Mouse (Mus musculus) heart, adult 2 months (tissue): Measurements from ENCODE around the gene Rasgrf1.

Experiments
- EP300 ChIP-seq: fragments of 200-500 bp; IDR thresholded peaks from 2 replicates; pipeline ENCODE4 v1.6.1; 2011; ENCODE audit warnings: low read depth, low read length, control low read depth; ENCODE audit not compliant: insufficient read depth
- POLR2A ChIP-seq: fragments of 200-500 bp; IDR thresholded peaks from 2 replicates; pipeline ENCODE4 v1.6.1; 2011; ENCODE audit warnings: mild to moderate bottlenecking, low read depth, low read length, control low read depth; ENCODE audit not compliant: insufficient read depth

DNA sequence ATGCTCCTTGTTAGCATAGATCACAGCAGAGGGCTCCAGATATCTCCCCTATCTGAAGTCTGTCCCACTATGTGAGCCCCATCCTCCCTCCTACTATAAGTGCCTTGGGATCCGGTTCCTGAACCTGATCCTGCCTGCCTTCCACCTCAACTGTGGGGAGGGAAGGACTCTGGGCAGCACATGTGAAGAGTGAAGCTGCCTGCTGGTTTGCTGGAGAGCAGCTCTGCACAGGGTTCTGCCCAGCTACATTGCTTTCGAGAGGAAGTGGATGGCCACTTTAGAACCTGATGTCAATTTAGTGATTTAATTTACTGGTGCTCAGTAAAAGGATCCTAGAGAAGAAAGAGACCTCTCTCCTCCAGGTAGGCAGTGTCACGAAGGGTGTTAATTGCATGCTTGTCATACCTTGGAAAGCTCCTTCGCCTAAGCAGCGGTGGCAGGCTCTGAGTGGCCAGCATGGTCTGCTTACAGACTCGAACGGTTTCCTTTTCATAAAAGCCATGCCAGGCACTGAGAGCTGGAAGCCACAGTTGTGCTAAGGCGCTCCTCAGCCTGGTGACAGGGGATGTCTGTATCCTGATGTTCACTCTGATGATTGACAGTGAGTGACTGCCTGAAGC, 45.3 kb downstream of the Rasgrf1 start:
- no peak for TF ChIP-seq POLR2A
- no peak for TF ChIP-seq EP300
